Mouse (Mus musculus) stomach, embryonic 14.5 days (tissue): ENCODE data around the gene Kcnk1. TPM values are rescaled to one million over a fixed set of nuclear protein-coding genes. Genes with fewer than 3 reads are reported as not detected.

Source experiments
- ATAC-seq: fragments of 200-750 bp; cut with Nextera tagmentation; 2 replicates; pipeline ENCODE4 v1.8.0; 2017; ENCODE audit warnings: low read depth, moderate TSS enrichment; ENCODE audit not compliant: insufficient number of reproducible peaks, insufficient read depth, low FRiP score
- H3K27ac ChIP-seq: fragments of 300-500 bp; sonication (generic); 2 replicates; pipeline ENCODE4 v1.5.1; 2014; ENCODE audit warnings: mild to moderate bottlenecking, low read length, moderate library complexity, mixed read lengths
- H3K27me3 ChIP-seq: fragments of 300-500 bp; sonication (generic); 2 replicates; pipeline ENCODE4 v1.6.1; 2014; ENCODE audit warnings: low read length, control low read depth, mixed read lengths; ENCODE audit not compliant: control insufficient read depth, insufficient read depth
- H3K36me3 ChIP-seq: fragments of 300-500 bp; sonication (generic); 2 replicates; pipeline ENCODE4 v1.6.1; 2014; ENCODE audit warnings: mild to moderate bottlenecking, control low read depth, low read length, moderate library complexity, mixed read lengths; ENCODE audit not compliant: control insufficient read depth, insufficient read depth
- H3K4me1 ChIP-seq: fragments of 300-500 bp; sonication (generic); 2 replicates; pipeline ENCODE4 v1.6.1; 2014; ENCODE audit warnings: low read length, control low read depth, mixed read lengths; ENCODE audit not compliant: control insufficient read depth, insufficient read depth
- H3K4me2 ChIP-seq: fragments of 300-500 bp; sonication (generic); replicated peaks from 2 replicates; pipeline ENCODE4 v1.6.1; 2014; ENCODE audit warnings: low read depth, low read length, control low read depth
- H3K4me3 ChIP-seq: fragments of 300-500 bp; sonication (generic); 2 replicates; pipeline ENCODE4 v1.5.1; 2014; ENCODE audit warnings: low read depth, low read length, control low read depth
- H3K9ac ChIP-seq: fragments of 300-500 bp; sonication (generic); replicated peaks from 2 replicates; pipeline ENCODE4 v1.6.1; 2014; ENCODE audit warnings: low read depth, mild to moderate bottlenecking, control low read depth, low read length, moderate library complexity, mixed read lengths
- H3K9me3 ChIP-seq: fragments of 300-500 bp; sonication (generic); 2 replicates; pipeline ENCODE4 v1.6.1; 2016; ENCODE audit warnings: low read depth, low read length, control low read depth; ENCODE audit not compliant: control insufficient read depth
- WGBS: fragments of 180-500 bp; shearing (Covaris S2); extraction: QIAGEN DNeasy Blood & Tissue Kit; methylation state at CpG from one replicate; pipeline ENCODE4 v1.1.7; 2014; 5-methylcytosine and 5-hydroxymethylcytosine counted together
- polyA plus RNA-seq: library from polyadenylated mRNA; unstranded; fragments of >200 nt; fragmentation: Nextera tagmentation; extraction: Ambion mirVana; gene quantifications from 2 replicates; pipeline ENCODE4 v1.2.1, GENCODE M21; 2014

Gene Kcnk1
- polyA plus RNA-seq, 1 experiment from 2014 or later: 56.5 TPM

DNA sequence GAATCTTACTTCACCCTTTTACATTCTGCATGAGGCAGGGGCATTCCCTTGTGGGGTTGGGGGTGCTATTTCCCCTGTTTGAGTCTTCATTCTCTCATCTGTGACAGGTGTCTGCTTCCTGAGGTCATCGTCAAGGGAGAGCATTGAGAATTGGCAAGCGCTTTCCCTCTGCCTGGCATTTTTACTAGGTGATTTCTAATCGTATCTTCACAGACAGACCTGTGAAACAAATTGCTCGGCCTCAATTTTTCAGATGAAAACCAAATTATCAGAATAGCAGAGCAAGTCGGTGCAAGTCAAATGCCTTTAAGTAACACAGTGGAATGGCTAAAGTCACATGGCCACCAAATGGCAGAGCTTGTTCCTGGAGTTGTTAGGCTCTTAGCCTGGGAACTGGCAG, 41.4 kb downstream of the Kcnk1 start:
- Histone ChIP-seq H3K9me3 (no peaks in the 10 kb centered on the region), H3K36me3 (no peaks in the 10 kb centered on the region), H3K9ac (no peak overlapping the region), H3K4me1 (no peaks in the 10 kb centered on the region), H3K4me2 (no peak overlapping the region), H3K4me3 (no peak overlapping the region), H3K27ac (no peak overlapping the region), H3K27me3 (no peaks in the 10 kb centered on the region)
- WGBS: 76% methylated on average over 5 of the region's 5 CpGs
- no peak for ATAC-seq

DNA sequence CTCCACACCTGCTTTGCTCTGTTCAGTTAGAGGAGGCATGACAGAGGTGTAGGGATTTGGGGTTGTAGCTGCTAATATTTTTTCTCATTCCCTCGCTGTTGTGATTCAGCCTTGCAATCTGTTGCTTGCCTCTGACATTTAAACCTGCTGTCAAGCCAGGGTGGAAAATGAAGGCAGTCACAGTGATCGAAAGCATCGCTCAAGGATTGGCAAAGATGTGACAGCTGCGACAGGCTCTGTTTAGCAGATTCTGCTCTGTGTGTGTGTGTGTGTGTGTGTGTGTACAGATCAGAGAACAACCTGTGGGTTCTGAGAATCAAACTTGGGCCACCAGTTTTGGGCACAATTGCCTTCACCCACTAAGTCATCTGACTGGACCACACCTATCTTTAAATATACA, 50.8 kb downstream of the Kcnk1 start:
- Histone ChIP-seq H3K4me2 (no peak overlapping the region), H3K36me3 (no peaks in the 10 kb centered on the region), H3K4me3 (no peak overlapping the region), H3K9me3 (no peaks in the 10 kb centered on the region), H3K9ac (no peak overlapping the region), H3K27me3 (no peaks in the 10 kb centered on the region), H3K27ac (no peak overlapping the region), H3K4me1 (no peaks in the 10 kb centered on the region)
- no peak for ATAC-seq
- 90% methylated on average over 4 of the region's 4 CpGs for WGBS

DNA sequence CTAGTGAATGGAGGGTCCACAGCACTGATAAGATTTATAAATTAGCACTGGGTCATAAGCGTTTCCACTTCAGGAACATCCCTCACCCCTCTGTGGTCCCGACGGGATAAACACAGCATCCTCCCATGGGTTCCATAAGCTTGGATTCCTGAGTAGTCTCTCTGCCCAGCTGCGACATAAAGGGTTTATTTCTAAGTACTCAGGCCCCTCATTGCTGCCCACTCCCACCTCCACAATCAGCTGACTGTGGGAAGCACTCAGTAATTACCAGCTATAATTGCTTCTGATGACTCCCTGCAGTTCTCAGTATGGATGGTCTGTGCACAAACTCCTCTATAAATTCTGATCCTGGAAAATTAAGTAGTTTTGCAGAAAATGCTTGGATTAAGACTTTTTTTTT, 58.9 kb downstream of the Kcnk1 start:
- H3K4me3 ChIP-seq: no peak overlapping the region
- no peak overlapping the region for H3K4me2 ChIP-seq
- no peaks in the 10 kb centered on the region for H3K36me3 ChIP-seq
- H3K27me3 ChIP-seq: no peaks in the 10 kb centered on the region
- H3K9ac ChIP-seq: no peak overlapping the region
- H3K9me3 ChIP-seq: no peaks in the 10 kb centered on the region
- no peak for ATAC-seq
- H3K4me1 ChIP-seq: no peaks in the 10 kb centered on the region
- 67% methylated on average over 4 of the region's 4 CpGs for WGBS
- H3K27ac ChIP-seq: no peak overlapping the region

DNA sequence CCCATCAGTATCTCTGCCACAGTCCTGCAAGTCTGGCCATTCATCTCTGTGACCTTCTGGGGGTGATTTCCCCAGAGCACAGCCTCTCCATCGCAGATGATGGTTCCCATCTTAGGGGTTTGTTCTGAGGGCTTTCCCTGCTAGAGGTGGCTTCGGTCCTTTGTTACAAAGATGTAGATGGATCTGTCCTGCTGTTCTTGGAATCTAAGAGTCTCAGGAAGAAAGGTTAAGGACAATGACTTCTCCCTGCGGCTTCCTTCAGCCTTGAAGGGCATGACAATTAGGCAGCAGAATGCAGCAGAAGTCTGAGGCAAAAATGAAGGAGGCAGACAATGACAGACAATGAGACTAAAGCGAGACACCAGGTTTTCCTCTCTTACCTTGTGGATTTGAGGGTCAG, 63.9 kb downstream of the Kcnk1 start:
- WGBS: 84% methylated on average over 4 of the region's 4 CpGs
- no peak for ATAC-seq
- Histone ChIP-seq H3K27ac (no peak overlapping the region), H3K4me3 (no peak overlapping the region), H3K9me3 (no peaks in the 10 kb centered on the region), H3K4me1 (no peaks in the 10 kb centered on the region), H3K4me2 (no peak overlapping the region), H3K9ac (no peak overlapping the region), H3K36me3 (no peaks in the 10 kb centered on the region), H3K27me3 (no peaks in the 10 kb centered on the region)

- Histone ChIP-seq H3K27ac (no peak overlapping the region), H3K4me1 (no peaks in the 10 kb centered on the region), H3K4me2 (no peak overlapping the region), H3K27me3 (no peaks in the 10 kb centered on the region), H3K9ac (no peak overlapping the region), H3K9me3 (no peaks in the 10 kb centered on the region), H3K4me3 (no peak overlapping the region), H3K36me3 (no peaks in the 10 kb centered on the region)
- no peak for ATAC-seq
- WGBS: 58% methylated on average over 10 of the region's 10 CpGs
Measured at GRCm38 (mm10) chr8:126062844-126063243, 67.9 kb downstream of the Kcnk1 start.

DNA sequence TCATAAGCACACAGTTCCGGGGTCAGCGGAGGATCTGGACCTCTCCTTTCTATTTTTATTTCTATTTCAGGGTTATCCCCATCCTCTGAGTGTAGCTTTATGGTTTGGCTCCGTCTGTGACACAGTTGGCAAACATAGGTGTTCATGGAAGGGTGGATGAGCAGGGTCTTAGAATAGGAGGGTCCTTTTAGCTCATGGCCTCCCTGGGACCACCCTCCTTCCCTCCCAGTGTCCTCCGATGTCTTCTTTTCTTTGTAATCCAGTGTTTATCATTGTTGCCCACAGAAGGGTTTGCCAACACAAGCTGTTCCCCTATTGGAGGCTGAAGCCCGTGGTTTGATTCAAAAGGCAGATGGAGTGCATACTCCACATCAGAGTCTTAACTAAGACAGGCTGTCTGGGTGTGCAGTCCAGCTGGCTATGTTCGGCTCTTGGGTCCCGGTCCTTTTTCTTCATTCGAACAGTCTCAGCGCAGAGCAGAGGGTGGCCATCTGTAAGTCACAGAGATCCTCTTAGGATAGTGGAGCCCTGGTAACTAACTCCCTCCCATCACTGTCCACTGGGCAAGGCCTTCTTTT, 69.0 kb downstream of the Kcnk1 start:
- Histone ChIP-seq H3K9me3 (no peaks in the 10 kb centered on the region), H3K4me3 (no peak overlapping the region), H3K27me3 (no peaks in the 10 kb centered on the region), H3K4me1 (no peaks in the 10 kb centered on the region), H3K36me3 (no peaks in the 10 kb centered on the region), H3K9ac (no peak overlapping the region), H3K27ac (no peak overlapping the region), H3K4me2 (no peak overlapping the region)
- no peak for ATAC-seq
- 76% methylated on average over 9 of the region's 9 CpGs for WGBS

DNA sequence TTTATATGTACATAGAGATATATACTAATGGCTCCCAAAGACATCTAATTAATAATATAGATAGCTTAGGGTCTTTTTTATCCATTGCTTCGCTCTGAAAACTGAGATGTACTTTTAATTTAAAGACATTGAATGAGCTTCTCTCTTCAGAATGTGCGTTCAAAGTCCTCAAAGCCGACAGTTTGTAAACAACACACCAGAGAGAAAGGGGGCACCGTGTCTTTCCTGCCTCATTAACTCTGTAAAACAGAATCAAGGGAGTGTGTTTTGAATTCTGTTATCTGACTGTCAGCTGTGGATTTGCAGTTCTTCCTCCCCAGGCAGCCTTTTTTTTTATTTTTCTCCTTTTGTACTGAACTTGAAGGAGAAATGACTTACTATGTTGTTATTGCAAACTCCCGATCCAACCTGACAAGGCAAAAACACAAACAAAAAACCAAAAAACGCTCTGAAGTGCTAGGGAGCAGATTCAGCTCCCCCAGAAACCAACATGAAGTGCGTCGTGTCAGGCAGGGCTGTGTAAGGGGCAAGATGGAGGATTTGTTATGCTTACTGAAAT, 69.7 kb downstream of the Kcnk1 start:
- Histone ChIP-seq H3K9me3 (no peaks in the 10 kb centered on the region), H3K4me3 (no peak overlapping the region), H3K9ac (no peak overlapping the region), H3K36me3 (no peaks in the 10 kb centered on the region), H3K27me3 (no peaks in the 10 kb centered on the region), H3K27ac (no peak overlapping the region), H3K4me2 (no peak overlapping the region), H3K4me1 (no peaks in the 10 kb centered on the region)
- ATAC-seq: no peak
- 38% methylated on average over 8 of the region's 8 CpGs for WGBS

- Histone ChIP-seq H3K4me2 (no peak overlapping the region), H3K27ac (no peak overlapping the region), H3K27me3 (no peaks in the 10 kb centered on the region), H3K4me3 (no peak overlapping the region), H3K9me3 (no peaks in the 10 kb centered on the region), H3K4me1 (no peaks in the 10 kb centered on the region), H3K36me3 (no peaks in the 10 kb centered on the region), H3K9ac (no peak overlapping the region)
- no peak for ATAC-seq
- WGBS: 66% methylated on average over 6 of the region's 6 CpGs
Measured at GRCm38 (mm10) chr8:126067306-126067705, 72.3 kb downstream of the Kcnk1 start.

DNA sequence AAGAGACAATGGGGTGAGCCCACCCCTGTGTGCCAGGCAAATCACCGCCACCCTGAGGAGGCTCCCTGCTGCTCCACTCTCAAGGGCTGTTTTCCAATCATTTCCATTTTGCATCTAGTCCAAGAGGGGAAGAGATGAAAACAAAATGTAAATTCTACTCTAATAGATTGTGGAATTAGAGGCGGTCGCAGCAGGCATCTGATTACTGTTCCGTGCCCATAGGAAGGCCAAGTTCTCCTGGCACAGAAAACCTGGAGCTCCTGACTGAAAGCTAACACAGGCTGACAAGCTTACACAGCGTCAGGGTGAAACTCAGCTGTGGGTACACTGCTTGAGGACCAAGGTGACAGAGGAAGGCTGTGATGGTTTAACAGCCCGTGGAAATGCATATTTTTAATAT, 73.2 kb downstream of the Kcnk1 start:
- no peaks in the 10 kb centered on the region for H3K36me3 ChIP-seq
- ATAC-seq: no peak
- H3K27me3 ChIP-seq: no peaks in the 10 kb centered on the region
- no peaks in the 10 kb centered on the region for H3K4me1 ChIP-seq
- no peak overlapping the region for H3K9ac ChIP-seq
- WGBS: 84% methylated on average over 6 of the region's 6 CpGs
- H3K27ac ChIP-seq: no peak overlapping the region
- H3K4me2 ChIP-seq: no peak overlapping the region
- H3K9me3 ChIP-seq: no peaks in the 10 kb centered on the region
- H3K4me3 ChIP-seq: no peak overlapping the region
